Mouse (Mus musculus) layer of hippocampus, adult 9-10 months (tissue): Measurements from ENCODE around the gene Ssx9.
"Not testable (repeated sequence)": the region's sequence is repeated elsewhere in the genome, so short reads cannot be mapped to it uniquely, and the experiment has no call there.

Experiments
- DNase-seq: peaks from one replicate; pipeline ENCODE4 v3.0.0; 2022; ENCODE audit warnings: low spot score

The Ssx9 gene

GRCm38 (mm10) chrX:8748132-8748531 lies at the start of gene Ssx9:
Gene Ssx9, plus strand, starts transcription at chrX:8748432.
- not testable (repeated sequence) for DNase-seq

GRCm38 (mm10) chrX:8732907-8733306 lies 15.3 kb upstream of the Ssx9 start:
- DNase-seq: no peak

GRCm38 (mm10) chrX:8803391-8803790 lies 55.2 kb downstream of the Ssx9 start, which contains the start of gene Ssxb5:
Gene Ssxb5, plus strand, starts transcription at chrX:8803691.
- not testable (repeated sequence) for DNase-seq
